Mouse (Mus musculus) hindlimb bud, embryonic 11.5 days (tissue): ENCODE measurements around the gene Nbea.

Experiments
- DNase-seq: peaks from one replicate; pipeline ENCODE4 v3.0.0-alpha.2; 2012; ENCODE audit warnings: low read depth, low spot score; ENCODE audit errors: extremely low spot score

The Nbea gene

DNA sequence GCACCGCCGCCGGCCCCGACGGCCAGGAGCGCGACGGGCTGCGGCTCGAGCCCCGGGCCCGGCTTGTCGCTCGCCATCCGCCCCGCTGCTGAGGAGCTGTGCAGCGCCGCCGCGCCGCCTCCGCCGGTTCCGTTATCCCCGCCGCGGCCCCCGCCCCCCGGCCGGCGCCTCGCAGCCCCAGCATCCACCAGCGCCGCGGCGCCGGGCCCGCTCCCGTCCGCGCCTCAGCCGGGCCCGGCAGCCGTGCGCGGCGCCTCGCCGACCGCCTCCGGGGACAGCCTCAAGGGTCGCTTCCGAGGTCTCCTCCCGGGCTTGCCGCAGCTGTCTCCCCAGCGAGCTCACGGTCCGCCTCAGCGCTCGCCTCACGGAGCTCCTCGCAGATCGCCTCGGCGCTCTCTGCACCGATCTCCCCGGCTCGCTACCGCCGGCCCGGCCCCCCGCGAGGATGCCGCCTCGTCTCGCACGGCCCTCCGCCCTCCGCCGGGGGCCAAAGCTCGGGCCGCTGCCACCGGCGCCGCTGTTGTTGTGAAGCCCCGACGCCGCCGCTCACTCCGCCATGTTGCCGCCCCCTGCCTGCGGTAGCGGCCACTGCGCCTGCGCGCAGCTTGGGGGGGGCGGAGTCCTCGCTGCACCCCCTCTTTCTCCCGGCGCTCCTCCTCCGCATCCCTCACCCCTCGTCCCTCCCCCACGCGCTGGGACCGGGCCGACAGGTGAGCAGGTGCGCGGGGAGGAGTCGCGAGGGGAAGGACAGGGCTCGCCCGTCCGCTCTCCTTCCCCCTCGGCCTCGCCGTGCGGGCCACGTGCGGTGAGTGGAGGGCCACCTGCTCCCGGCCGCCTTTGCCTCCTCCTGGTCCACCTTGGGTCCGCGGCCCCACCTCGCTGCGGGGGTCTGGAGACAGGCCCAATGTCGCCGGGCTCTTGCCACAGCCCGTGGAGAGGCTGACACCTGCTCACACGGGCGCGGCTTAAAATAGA is at the start of gene Nbea:
Gene Nbea, minus strand, starts transcription at position 543 of the 975 bp plus-strand sequence.
- no peak for DNase-seq

DNA sequence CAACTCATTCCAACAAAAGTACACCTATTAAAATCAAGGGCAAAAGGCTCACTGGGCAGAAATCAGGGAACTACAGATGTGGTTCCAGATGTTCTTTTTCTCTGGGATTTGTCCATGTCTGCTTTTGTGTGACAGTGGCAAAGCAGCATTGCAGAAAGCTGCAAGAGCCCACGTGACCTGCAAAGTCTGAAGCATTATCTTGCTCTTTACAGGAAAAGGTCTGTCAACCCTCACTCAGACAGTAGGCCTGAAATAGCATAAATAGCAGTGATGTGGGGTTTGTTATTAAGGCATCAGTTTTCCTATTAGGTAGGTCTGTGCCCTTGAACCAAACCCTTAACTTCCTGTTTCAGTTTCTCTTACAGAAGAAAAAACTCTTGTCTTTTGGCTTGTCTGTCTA is 45.8 kb upstream of the Nbea start:
- no peak for DNase-seq

- no peak for DNase-seq
Measured at GRCm38 (mm10) chr3:56215989-56216388, 32.5 kb upstream of the Nbea start.

DNA sequence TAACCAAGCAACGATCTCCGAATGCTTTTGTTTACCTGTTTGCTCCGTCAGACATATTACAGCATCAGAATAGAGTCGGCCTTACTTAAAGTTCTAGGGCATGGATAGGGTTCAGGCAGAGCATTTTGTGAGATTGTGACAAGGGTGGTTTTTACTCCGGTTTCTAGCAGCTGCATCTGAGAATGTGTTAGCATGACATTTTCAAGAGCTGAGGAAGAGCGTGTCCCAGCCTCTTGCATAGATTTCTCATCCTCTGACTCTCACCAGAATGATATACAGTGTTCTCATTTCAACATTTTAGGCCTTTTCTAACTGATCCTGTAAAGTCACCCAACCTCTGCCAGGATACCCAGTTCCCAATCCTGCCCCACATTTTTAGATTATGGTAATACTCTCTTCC is 20.5 kb upstream of the Nbea start:
- DNase-seq: no peak

GRCm38 (mm10) chr3:56188238-56188637 is 4.7 kb upstream of the Nbea start:
- no peak for DNase-seq

DNA sequence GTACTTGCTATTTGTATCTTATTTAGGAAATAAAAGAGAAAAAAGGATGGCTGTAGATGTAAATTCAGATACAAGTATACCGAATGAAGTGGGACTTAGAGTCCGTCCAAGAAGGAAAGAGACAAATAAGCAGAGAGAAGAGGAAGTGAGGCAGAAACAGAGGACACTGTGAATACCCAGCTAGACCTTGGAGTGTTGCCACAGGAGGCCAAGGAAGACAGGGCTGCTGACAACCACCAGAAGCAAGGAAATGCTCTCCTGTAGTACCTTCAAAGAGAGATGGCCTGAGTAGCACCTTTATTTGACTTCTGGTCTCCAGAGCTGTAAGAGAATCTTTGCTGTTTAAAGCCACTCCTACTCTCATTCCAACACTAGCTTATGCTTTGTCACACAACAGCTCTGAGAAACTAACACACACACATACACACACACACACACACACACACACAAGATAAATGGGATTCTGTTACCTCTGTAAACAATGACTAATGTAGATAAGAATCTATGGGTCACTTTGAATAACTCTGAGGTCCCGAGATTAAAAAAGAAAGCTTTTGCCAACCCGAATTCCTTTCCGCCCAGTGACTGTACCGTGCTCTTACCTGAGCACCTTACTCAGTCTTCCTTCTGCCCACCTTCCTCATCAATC is 3.8 kb upstream of the Nbea start:
- no peak for DNase-seq

DNA sequence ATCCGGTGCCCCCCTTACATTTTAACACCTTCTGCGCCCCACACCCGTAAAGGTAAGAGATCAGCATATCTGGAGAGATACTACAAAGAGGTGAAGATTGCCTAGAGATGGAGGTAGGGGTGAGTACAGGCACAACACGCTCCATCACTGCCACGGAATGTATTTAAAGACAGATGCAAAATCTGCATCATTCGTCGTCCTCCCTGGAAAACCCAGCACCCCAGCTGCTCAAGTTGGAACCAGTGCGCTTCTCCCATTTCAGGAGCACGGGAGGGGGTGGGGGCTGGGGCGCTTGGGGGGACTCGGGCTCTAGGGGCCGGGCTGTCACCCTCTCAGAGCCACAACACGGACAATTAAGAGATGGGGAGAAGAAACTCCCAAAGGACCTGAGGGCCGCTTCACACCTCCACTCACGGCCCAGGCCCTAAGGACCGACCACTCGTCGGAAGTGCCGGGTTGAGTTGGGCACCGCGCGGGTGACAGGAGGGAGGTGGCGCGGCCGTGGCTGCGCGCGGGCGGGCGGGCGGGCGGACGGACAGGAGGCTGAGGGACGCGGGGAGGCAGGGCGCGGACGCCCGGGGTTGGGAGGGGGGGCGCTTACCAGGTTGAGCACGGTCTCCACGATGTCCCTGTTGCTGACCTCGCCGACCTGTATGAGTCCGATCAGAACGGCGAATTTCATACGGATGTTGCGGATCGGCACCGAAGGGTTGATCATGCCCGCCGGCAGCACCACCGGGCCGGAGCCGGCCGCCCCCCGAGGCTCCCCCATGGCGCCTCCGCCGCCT is 936 bp downstream of the Nbea start:
- DNase-seq: no peak

- DNase-seq: no peak
Measured at GRCm38 (mm10) chr3:56181991-56182370, 1.5 kb downstream of the Nbea start.

DNA sequence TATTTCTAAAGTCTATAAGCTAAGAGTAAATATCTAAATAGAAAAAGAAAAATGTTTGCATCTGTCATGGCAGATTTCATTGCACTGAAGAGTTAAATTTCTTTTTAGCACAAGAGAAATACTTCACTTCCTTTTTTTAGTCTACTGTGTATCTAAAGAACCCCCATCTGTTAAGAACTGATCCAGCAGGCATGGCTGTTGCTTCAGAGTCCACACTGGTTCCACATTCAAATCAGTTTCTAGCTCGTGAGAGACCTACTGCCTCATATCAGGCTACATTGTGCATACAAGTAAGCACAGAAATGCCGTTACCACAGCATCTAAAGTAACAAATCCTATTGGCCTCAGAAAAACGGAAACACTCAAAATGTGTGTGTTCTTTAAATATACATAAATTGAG is 2.5 kb downstream of the Nbea start:
- no peak for DNase-seq

GRCm38 (mm10) chr3:56157864-56158263 is 25.6 kb downstream of the Nbea start:
- DNase-seq: no peak

- no peak for DNase-seq
Measured at GRCm38 (mm10) chr3:56126674-56127073, 56.8 kb downstream of the Nbea start.

DNA sequence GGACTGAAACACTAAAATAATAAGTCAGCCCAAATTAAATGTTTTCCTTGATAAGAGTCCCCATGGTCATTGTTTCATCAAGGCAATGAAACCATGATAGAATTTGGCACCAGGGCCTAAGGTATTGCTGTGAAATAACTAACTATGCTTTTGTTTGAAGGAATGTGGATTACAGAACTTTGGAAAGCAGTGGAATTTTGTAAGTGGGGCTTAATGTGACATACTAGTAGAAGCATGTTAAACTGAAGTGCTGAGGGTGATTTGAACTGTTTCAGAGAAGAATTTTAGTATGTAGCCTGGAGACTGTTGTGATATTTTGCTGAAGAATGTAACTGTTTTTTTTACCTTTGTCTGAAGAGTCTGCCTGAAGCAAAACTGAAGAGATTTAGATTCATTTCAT is 66.9 kb downstream of the Nbea start:
- DNase-seq: no peak

- no peak for DNase-seq
Measured at GRCm38 (mm10) chr3:56108101-56108500, 75.4 kb downstream of the Nbea start.

DNA sequence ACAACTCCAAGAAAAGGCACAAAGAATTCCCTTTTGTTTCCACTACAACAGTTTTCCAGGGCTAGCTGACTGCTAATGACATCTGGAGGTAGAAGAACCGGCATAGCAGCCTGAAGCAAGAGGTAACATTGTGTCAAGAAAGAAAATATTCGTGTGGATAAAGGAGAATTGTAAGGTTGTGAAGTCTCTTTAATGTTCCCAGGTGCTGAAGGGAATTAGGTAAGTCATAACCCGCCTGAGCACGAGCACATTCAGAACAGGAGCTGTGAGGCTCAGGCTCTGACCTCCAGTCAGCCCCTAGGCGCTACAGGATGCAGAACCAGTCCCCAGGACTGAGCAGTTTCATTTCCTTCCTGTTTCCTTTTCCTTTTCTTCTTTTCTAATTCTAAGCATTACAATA is 86.4 kb downstream of the Nbea start:
- DNase-seq: no peak

DNA sequence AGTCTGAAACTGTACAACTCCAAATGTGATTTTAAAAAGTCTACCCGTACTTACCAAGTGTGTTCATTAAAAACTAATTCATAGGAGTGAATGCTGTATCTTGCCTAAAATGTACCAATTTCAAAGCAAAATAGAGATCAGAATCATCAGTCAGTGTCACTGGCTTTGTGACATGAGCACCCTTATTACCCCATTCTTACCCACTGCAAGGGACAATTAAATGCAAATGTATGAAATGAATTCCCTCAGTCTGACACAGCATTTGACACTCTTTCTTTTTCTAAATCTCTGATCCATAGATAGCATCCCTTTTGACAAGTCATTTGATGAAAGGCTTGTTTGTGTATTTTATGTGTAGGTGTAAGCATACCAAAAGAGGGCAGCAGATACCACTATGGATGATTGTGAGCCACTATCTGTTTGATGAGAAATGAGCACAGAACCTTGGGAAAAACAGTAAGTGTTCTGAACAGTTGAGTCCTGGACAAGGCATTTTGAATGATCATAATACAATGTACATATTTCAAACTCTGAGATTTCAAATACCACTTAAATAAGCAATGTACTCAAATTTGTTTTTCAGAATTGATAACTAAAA is 104.4 kb downstream of the Nbea start:
- DNase-seq: no peak

- no peak for DNase-seq
Measured at GRCm38 (mm10) chr3:56067849-56068248, 115.7 kb downstream of the Nbea start.

- DNase-seq: no peak
Measured at GRCm38 (mm10) chr3:56066360-56067040, 117.0 kb downstream of the Nbea start.

DNA sequence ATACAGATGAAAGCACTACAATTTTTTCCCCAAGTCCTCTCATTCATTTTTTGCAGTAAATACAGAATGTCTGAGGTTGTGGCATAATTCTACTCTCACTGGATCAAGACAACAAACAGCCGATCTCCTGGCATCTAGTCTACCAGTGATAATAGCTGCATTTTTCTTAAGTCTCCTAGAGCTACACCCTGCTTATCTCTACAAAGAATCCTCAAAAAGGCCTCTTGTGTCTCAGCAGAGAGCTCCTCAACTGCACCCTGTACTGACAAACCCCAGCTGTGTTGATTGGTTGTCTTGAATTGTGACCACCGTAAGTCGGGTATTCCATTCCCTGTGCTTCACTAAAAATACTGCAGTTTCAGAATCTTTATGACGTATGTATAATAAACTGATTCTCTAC is 118.3 kb downstream of the Nbea start:
- DNase-seq: no peak

- no peak for DNase-seq
Measured at GRCm38 (mm10) chr3:56045659-56046336, 137.7 kb downstream of the Nbea start.

GRCm38 (mm10) chr3:56043091-56043490 is 140.4 kb downstream of the Nbea start:
- no peak for DNase-seq
